Mouse (Mus musculus) E14TG2a.4 (cell line): ENCODE data around the gene Plcg1.

ENCODE experiments used
- CTCF ChIP-seq: conservative IDR thresholded peaks from 2 replicates; pipeline ENCODE4 v1.5.1; 2014; ENCODE audit warnings: low read length
- NANOG ChIP-seq: IDR thresholded peaks from 2 replicates; pipeline ENCODE4 v1.6.1; 2014; ENCODE audit warnings: borderline replicate concordance, low read length, mixed read lengths

- no peak for TF ChIP-seq CTCF
- TF ChIP-seq NANOG: no peak
These were observed 71.2 kb downstream of the Plcg1 start for GRCm38 (mm10) chr2:160802326-160802725.
